Mouse (Mus musculus): ENCODE measurements around the gene 1700016K19Rik.

- TF ChIP-seq CTCF (IDR thresholded peaks at IDR 0.05; ENCODE audit: control insufficient read depth, insufficient read depth, insufficient read length) (no peak), USF1 (IDR thresholded peaks at IDR 0.05; ENCODE audit: low read depth) (no peak), MAX (IDR thresholded peaks at IDR 0.05) (no peak), MYOD1 (IDR thresholded peaks at IDR 0.05; ENCODE audit: control insufficient read depth, insufficient read length, low read depth) (no peak), MYOG (IDR thresholded peaks at IDR 0.05; ENCODE audit: control insufficient read depth, extremely low read depth, insufficient read length) (no peak), CEBPB (IDR thresholded peaks at IDR 0.05; ENCODE audit: low read depth) (no peak)
Measured at GRCm38 (mm10) chr11:75954896-75955295, 44.8 kb upstream of the 1700016K19Rik start.

Measured in C2C12 (cell line).